Mouse (Mus musculus) right cerebral cortex, adult 2 months (tissue): ENCODE measurements at regions not wholly inside any gene's neighbourhood (a gene's known extent, or its start where the extent isn't known, plus 50 kb on each side); places are given as distances from the start of the nearest gene placed in this dataset.

Source experiments
- DNase-seq, 2 experiments: peaks; one replicate each; pipeline ENCODE4 v3.0.0; 2021 to 2022; ENCODE audit warnings: low spot score in 2 of 2

DNA sequence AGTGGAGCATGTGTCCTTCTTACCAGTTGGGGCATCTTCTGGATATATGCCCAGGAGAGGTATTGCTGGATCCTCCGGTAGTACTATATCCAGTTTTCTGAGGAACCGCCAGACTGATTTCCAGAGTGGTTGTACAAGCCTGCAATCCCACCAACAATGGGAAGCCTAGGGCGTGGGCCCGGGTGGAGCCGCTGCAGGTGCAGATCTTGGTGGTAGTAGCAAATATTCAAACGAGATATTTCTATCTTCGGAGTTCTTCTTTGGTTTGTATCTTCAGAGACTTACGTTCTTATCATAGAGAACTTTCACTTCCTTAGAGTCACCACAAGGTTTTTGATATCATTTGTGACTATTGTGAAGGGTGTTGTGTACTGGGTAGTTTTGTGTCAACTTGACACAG is 60.2 kb upstream of the Btbd35f28 start:
- DNase-seq = peak; percentile 1
